Mouse (Mus musculus) MEL (cell line): ENCODE data around the gene Cd247. TPM values are rescaled to one million over a fixed set of nuclear protein-coding genes. Genes with fewer than 3 reads are reported as not detected.

Source experiments
- DNase-seq: peaks from one replicate; pipeline ENCODE4 v3.0.0; 2011; ENCODE audit warnings: low read depth, low spot score
- H3K27ac ChIP-seq: 2 replicates; pipeline ENCODE4 v1.5.1; 2012; ENCODE audit warnings: low read depth, mild to moderate bottlenecking, control low read depth, low read length, moderate library complexity; ENCODE audit not compliant: control insufficient read depth
- H3K27me3 ChIP-seq, 2 experiments: fragments of 150-350 bp in 1 of 2; sonication (generic) in 1 of 2; 2 replicates each; pipeline ENCODE4 v1.6.1; 2012; ENCODE audit warnings: low read length in 2 of 2, mild to moderate bottlenecking in 2 of 2, improper control_type of control experiment in 1 of 2, moderate library complexity in 1 of 2; ENCODE audit not compliant: insufficient read depth in 2 of 2, control insufficient read depth in 1 of 2
- H3K36me3 ChIP-seq, 2 experiments: 2 replicates each; pipeline ENCODE4 v1.6.1; 2012 to 2014; ENCODE audit warnings: low read length in 2 of 2, improper control_type of control experiment in 1 of 2, inconsistent platforms in 1 of 2, mild to moderate bottlenecking in 1 of 2; ENCODE audit not compliant: insufficient read depth in 2 of 2, control insufficient read depth in 1 of 2
- H3K4me1 ChIP-seq, 2 experiments: fragments of 150-350 bp in 1 of 2; sonication (generic) in 1 of 2; 2 replicates each; pipeline ENCODE4 v1.6.1; 2012; ENCODE audit warnings: low read length in 2 of 2, improper control_type of control experiment in 1 of 2, mild to moderate bottlenecking in 1 of 2; ENCODE audit not compliant: insufficient read depth in 2 of 2, control insufficient read depth in 1 of 2
- H3K4me3 ChIP-seq, 2 experiments: fragments of 150-350 bp in 1 of 2; sonication (generic) in 1 of 2; 2 replicates each; pipeline ENCODE4 v1.5.1; 2012; ENCODE audit warnings: low read depth in 2 of 2, low read length in 2 of 2, mild to moderate bottlenecking in 2 of 2, moderate library complexity in 2 of 2, control low read depth in 1 of 2, improper control_type of control experiment in 1 of 2; ENCODE audit not compliant: control insufficient read depth in 1 of 2, insufficient read depth in 1 of 2
- H3K79me2 ChIP-seq: 2 replicates; pipeline ENCODE4 v1.6.1; 2012; ENCODE audit warnings: mild to moderate bottlenecking, low read length, moderate library complexity; ENCODE audit not compliant: control insufficient read depth, poor library complexity, insufficient read depth
- H3K9ac ChIP-seq: 2 replicates; pipeline ENCODE4 v1.6.1; 2012; ENCODE audit warnings: low read depth, mild to moderate bottlenecking, control low read depth, low read length, moderate library complexity; ENCODE audit not compliant: control insufficient read depth, poor library complexity, severe bottlenecking
- H3K9me3 ChIP-seq: fragments of 150-350 bp; sonication (generic); replicated peaks from 2 replicates; pipeline ENCODE4 v1.6.1; 2012; ENCODE audit warnings: mild to moderate bottlenecking, low read length, improper control_type of control experiment, moderate library complexity; ENCODE audit not compliant: insufficient read depth
- BHLHE40 ChIP-seq: IDR thresholded peaks from 2 replicates; pipeline ENCODE4 v1.6.1; 2012; ENCODE audit warnings: low read depth, mild to moderate bottlenecking, inconsistent platforms, low read length, improper control_type of control experiment, borderline replicate concordance
- CHD2 ChIP-seq: IDR thresholded peaks from 2 replicates; pipeline ENCODE4 v1.6.1; 2011; ENCODE audit warnings: low read length, improper control_type of control experiment
- CTCF ChIP-seq, 3 experiments: IDR thresholded peaks in 2 of 3; conservative IDR thresholded peaks in 1 of 3; 2 replicates each; pipeline ENCODE4 v1.5.1; 2011 to 2012; ENCODE audit warnings: low read length in 3 of 3, low read depth in 2 of 3, mild to moderate bottlenecking in 2 of 3, improper control_type of control experiment in 1 of 3, inconsistent platforms in 1 of 3, mixed read lengths in 1 of 3, moderate library complexity in 1 of 3; ENCODE audit not compliant: control insufficient read depth in 1 of 3, insufficient read depth in 1 of 3, poor library complexity in 1 of 3, severe bottlenecking in 1 of 3
- E2F4 ChIP-seq: IDR thresholded peaks from 2 replicates; pipeline ENCODE4 v1.6.1; 2011; ENCODE audit warnings: low read depth, low read length, improper control_type of control experiment, borderline replicate concordance
- ELF1 ChIP-seq: IDR thresholded peaks from 2 replicates; pipeline ENCODE4 v1.6.1; 2014; ENCODE audit warnings: low read depth, mild to moderate bottlenecking, inconsistent platforms, low read length, improper control_type of control experiment, moderate library complexity
- ETS1 ChIP-seq: IDR thresholded peaks from 2 replicates; pipeline ENCODE4 v1.6.1; 2012; ENCODE audit warnings: low read depth, mild to moderate bottlenecking, inconsistent platforms, low read length, improper control_type of control experiment, moderate library complexity
- JUND ChIP-seq: IDR thresholded peaks from 2 replicates; pipeline ENCODE4 v1.6.1; 2011; ENCODE audit warnings: low read depth, mild to moderate bottlenecking, improper control_type of control experiment, low read length
- KAT2A ChIP-seq: conservative IDR thresholded peaks from 2 replicates; pipeline ENCODE4 v1.6.1; 2012; ENCODE audit warnings: low read depth, low read length, improper control_type of control experiment, inconsistent platforms
- MAX ChIP-seq: IDR thresholded peaks from 2 replicates; pipeline ENCODE4 v1.6.1; 2011; ENCODE audit warnings: low read length, improper control_type of control experiment
- MYB ChIP-seq: IDR thresholded peaks from 2 replicates; pipeline ENCODE4 v1.6.1; 2011; ENCODE audit warnings: mild to moderate bottlenecking, low read depth, low read length, improper control_type of control experiment
- NELFE ChIP-seq: IDR thresholded peaks from 2 replicates; pipeline ENCODE4 v1.6.1; 2011; ENCODE audit warnings: low read depth, low read length, improper control_type of control experiment
- NRF1 ChIP-seq: IDR thresholded peaks from 2 replicates; pipeline ENCODE4 v1.6.1; 2014; ENCODE audit warnings: low read depth, mild to moderate bottlenecking, inconsistent platforms, low read length, improper control_type of control experiment, moderate library complexity; ENCODE audit not compliant: poor library complexity, insufficient read depth, severe bottlenecking
- POLR2A ChIP-seq, 2 experiments: IDR thresholded peaks; 2 replicates each; pipeline ENCODE4 v1.6.1; 2011 to 2012; ENCODE audit warnings: low read length in 2 of 2, mild to moderate bottlenecking in 2 of 2, control low read depth in 1 of 2, improper control_type of control experiment in 1 of 2, low read depth in 1 of 2, moderate library complexity in 1 of 2; ENCODE audit not compliant: control insufficient read depth in 1 of 2, insufficient read depth in 1 of 2, poor library complexity in 1 of 2
- SMC3 ChIP-seq: IDR thresholded peaks from 2 replicates; pipeline ENCODE4 v1.6.1; 2011; ENCODE audit warnings: low read depth, low read length, improper control_type of control experiment
- TBP ChIP-seq: IDR thresholded peaks from 2 replicates; pipeline ENCODE4 v1.8.0; 2011; ENCODE audit warnings: low read depth, low read length, improper control_type of control experiment
- UBTF ChIP-seq: IDR thresholded peaks from 2 replicates; pipeline ENCODE4 v1.6.1; 2012; ENCODE audit warnings: low read depth, mild to moderate bottlenecking, inconsistent platforms, low read length, improper control_type of control experiment, moderate library complexity, borderline replicate concordance; ENCODE audit not compliant: insufficient read depth
- USF1 ChIP-seq: IDR thresholded peaks from 2 replicates; pipeline ENCODE4 v1.6.1; 2014; ENCODE audit warnings: low read depth, mild to moderate bottlenecking, inconsistent platforms, low read length, improper control_type of control experiment, moderate library complexity
- USF2 ChIP-seq, 2 experiments: IDR thresholded peaks; 2 replicates each; pipeline ENCODE4 v1.6.1; 2011 to 2012; ENCODE audit warnings: improper control_type of control experiment in 2 of 2, low read length in 2 of 2, borderline replicate concordance in 1 of 2, inconsistent platforms in 1 of 2, low read depth in 1 of 2, mild to moderate bottlenecking in 1 of 2; ENCODE audit not compliant: insufficient read depth in 1 of 2
- ZC3H11A ChIP-seq: IDR thresholded peaks from 2 replicates; pipeline ENCODE4 v1.6.1; 2012; ENCODE audit warnings: low read depth, mild to moderate bottlenecking, inconsistent platforms, low read length, improper control_type of control experiment
- ZMIZ1 ChIP-seq: IDR thresholded peaks from 2 replicates; pipeline ENCODE4 v1.6.1; 2012; ENCODE audit warnings: low read depth, mild to moderate bottlenecking, inconsistent platforms, low read length, improper control_type of control experiment, moderate library complexity
- ZNF384 ChIP-seq: IDR thresholded peaks from 2 replicates; pipeline ENCODE4 v1.6.1; 2012; ENCODE audit warnings: low read depth, mild to moderate bottlenecking, inconsistent platforms, low read length, improper control_type of control experiment
- polyA plus RNA-seq, 2 experiments: library from polyadenylated mRNA; stranded (reverse) in 1 of 2; unstranded in 1 of 2; fragments of >175 nt in 1 of 2; fragments of >200 nt in 1 of 2; gene quantifications; 2 replicates each; pipeline versions ENCODE4 v1.2.1 to v1.2.4; 2012; ENCODE audit warnings: low replicate concordance in 2 of 2, low read depth in 1 of 2; ENCODE audit not compliant: insufficient read length in 2 of 2, insufficient read depth in 1 of 2, missing spikeins in 1 of 2
- total RNA-seq: library from RNA; depleted of rRNA; stranded (reverse); fragments of 300-350 nt; gene quantifications from 2 replicates; pipeline ENCODE4 v1.2.3, GENCODE M21; 2012

Gene Cd247
- total and polyA plus RNA-seq, 3 experiments, result 1.3 to 1.7 TPM; not detected in 1

DNA sequence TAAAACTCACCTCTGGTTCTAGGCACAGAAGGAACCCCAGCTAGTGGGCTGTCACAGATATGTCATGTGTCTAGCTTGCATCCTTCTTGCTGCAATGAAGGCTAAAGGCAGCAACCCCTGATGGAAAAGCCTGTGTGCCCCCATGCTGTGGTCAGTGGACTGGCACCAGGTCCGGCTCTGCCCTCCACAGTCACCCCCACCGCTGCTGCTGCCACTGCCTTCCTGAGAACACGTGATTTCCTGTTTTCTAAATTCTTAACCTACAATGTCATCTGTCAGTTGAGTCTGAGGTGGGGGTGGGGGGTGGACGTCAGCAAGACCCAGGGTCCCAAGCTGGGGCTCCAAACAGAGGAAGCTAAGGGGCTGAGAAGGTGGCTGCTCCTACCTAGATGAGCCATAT lies 60.4 kb downstream of the Cd247 start:
- no peaks in the 10 kb centered on the region; the same call in 1 of the 2 replicates for H3K79me2 ChIP-seq
- peaks cover 12 to 38% of the 10 kb centered on the region in 2 experiments for H3K4me1 ChIP-seq
- no peaks in the 10 kb centered on the region for H3K27me3 ChIP-seq
- TF ChIP-seq USF1, result peak; percentile 75
- TF ChIP-seq KAT2A, result no peak
- TF ChIP-seq SMC3, result no peak
- TF ChIP-seq, all 39 proteins: peak for 1
- Histone ChIP-seq H3K4me3 (no peak overlapping the region), H3K9me3 (no peaks in the 10 kb centered on the region), H3K9ac (peak overlapping the region; percentile 14; the same call in 1 of the 2 replicates), H3K36me3 (peaks cover 0 to 25% of the 10 kb centered on the region in 2 experiments; a peak in 2 of 4 replicates), H3K27ac (no peak overlapping the region; the same call in 1 of the 2 replicates)
- no peak for DNase-seq

DNA sequence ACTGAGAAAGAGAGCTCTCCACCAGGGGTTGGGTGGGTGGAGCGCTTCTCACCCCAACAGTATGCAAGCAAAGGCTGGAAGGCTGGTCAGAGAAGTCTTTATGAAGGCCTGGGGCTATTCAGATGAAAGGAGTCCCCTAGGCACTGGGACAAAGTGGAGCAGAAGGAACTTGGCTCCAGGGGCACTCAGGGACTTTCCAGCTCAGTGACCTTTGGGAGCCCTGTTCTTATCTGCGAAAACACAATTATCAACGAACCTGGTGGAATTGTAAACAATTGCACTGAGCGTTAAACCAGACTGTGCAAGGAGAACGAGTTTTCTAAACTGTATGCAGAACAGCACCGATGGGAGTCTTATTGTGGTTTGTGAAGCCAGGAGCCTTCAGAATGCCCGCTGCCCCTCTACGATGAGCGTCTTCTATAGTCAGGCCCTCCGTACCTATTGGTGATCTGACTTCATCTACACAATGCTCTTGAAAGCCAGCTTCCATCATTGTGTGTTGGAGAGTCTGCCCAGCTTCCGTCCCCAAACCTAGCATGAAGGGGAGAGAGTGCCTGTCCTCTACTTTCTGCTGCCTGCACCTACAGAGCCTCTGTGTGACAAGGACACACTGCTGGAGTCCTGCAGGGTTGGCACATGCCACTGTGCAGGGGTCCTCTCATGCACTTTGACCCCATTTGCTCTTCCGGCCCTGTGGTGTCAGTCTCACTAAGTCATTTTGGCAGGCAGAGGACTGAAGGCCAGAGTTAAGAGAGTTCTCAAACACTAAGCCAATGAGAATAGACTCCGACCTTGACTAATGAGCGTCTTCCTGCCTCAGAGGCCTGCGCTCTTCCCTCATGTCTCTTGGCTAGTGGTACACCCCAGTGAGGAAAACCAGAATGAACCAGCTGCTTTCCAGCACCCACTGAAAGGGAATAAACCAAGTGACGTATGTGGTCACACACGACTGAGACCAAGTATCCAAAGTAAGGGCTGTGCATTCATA lies 61.3 kb downstream of the Cd247 start:
- H3K27me3 ChIP-seq, result no peaks in the 10 kb centered on the region
- H3K79me2 ChIP-seq, result no peaks in the 10 kb centered on the region; the same call in 1 of the 2 replicates
- H3K36me3 ChIP-seq, result peaks cover 0 to 23% of the 10 kb centered on the region in 2 experiments; a peak in 2 of 4 replicates
- H3K4me3 ChIP-seq, result no peak overlapping the region
- peaks cover 12 to 33% of the 10 kb centered on the region in 2 experiments for H3K4me1 ChIP-seq
- DNase-seq, result no peak
- no peak overlapping the region for H3K9ac ChIP-seq
- TF ChIP-seq ZNF384 (no peak), MAX (no peak), UBTF (no peak), POLR2A (IDR thresholded peaks at IDR 0.05; ENCODE audit: control insufficient read depth in 1 of 2, insufficient read depth in 1 of 2, low read depth in 1 of 2, low read length in 2 of 2, poor library complexity in 1 of 2) (no peak), E2F4 (no peak), CTCF (IDR thresholded peaks at IDR 0.05 in 2 of 3, conservative IDR thresholded peaks at IDR 0.05 in 1 of 3; ENCODE audit: control insufficient read depth in 1 of 3, insufficient read depth in 1 of 3, low read depth in 2 of 3, low read length in 3 of 3, poor library complexity in 1 of 3, severe bottlenecking in 1 of 3) (no peak), MYB (no peak), NELFE (no peak), ETS1 (no peak), JUND (no peak), CHD2 (no peak), BHLHE40 (no peak), NRF1 (no peak), ZC3H11A (no peak), SMC3 (no peak), USF1 (no peak), ZMIZ1 (no peak), USF2 (IDR thresholded peaks at IDR 0.05; ENCODE audit: borderline replicate concordance in 1 of 2, insufficient read depth in 1 of 2, low read depth in 1 of 2, low read length in 2 of 2) (no peak), ELF1 (no peak), TBP (no peak)
- H3K9me3 ChIP-seq, result no peaks in the 10 kb centered on the region
- no peak overlapping the region for H3K27ac ChIP-seq
